Mouse (Mus musculus): ENCODE results near the gene Gm960.

DNA sequence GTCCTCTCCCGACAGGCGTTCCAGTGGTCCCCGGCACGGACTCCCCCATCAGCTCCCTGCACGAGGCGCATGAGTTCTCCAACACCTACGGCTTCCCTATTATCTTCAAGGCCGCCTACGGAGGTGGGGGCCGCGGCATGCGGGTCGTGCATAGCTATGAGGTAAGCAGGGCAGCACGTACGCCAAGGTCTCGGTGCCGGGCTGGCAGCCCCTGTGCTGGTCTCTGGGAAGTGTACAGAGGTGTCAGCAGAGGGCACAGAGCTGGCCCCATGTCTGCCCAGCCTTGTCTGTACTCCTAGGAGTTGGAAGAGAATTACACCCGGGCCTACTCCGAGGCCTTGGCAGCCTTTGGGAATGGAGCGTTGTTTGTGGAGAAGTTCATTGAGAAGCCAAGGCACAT lies 96.0 kb downstream of the Gm960 start:
- TF ChIP-seq CTCF (IDR thresholded peaks at IDR 0.05; ENCODE audit: low read depth): no peak
- TF ChIP-seq EP300 (IDR thresholded peaks at IDR 0.05; ENCODE audit: low read depth): no peak
